Mouse (Mus musculus): ENCODE data around the gene Rgs6. TPM values are rescaled to one million over a fixed set of nuclear protein-coding genes. Genes with fewer than 3 reads are reported as not detected.
A peak's percentile ranks its signal among the peaks of the same experiment; 100 is the strongest.

The Rgs6 gene
- polyA plus RNA-seq, 1 experiment: 2.9 TPM

- H3K4me3 ChIP-seq (ENCODE audit: insufficient read depth, low read depth, low read length): no peak overlapping the region
- TF ChIP-seq CTCF (conservative IDR thresholded peaks at IDR 0.05; ENCODE audit: insufficient read depth, insufficient read length, low read depth, low read length): no peak
- no peak for TF ChIP-seq POLR2A (IDR thresholded peaks at IDR 0.05; ENCODE audit: low read depth, low read length)
- H3K27me3 ChIP-seq (replicated peaks; ENCODE audit: control insufficient read depth, insufficient read depth, low read length): no peaks in the 10 kb centered on the region
- no peak for DNase-seq
- H3K4me1 ChIP-seq (ENCODE audit: control insufficient read depth, insufficient read depth, low read length): no peaks in the 10 kb centered on the region
- no peak overlapping the region for H3K27ac ChIP-seq (ENCODE audit: insufficient read depth, low read depth, low read length)
- no peaks in the 10 kb centered on the region for H3K36me3 ChIP-seq (ENCODE audit: control insufficient read depth, insufficient read depth, low read length)
- 71% methylated on average over 7 of the region's 7 CpGs for WGBS
Observed at GRCm38 (mm10) chr12:82774576-82774975, 186.5 kb downstream of the Rgs6 start.

DNA sequence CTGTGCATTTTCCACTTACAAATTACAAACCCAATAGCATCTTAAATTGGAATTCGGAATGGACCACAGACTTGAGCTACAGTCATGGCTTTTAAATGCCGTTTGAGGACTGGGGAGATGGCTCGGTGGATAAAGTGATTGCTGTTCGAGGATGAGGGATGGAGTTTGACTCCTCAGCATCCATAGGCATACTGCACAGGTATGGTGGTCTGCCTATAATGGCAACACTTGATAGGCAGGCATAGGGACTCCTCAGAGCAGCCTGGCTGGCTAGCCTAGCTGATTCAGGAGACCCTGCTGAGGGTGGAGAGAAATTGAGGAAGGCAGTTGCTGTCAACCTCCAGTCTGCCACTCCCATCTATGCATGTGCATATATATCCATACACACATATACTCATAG, 188.6 kb downstream of the Rgs6 start:
- H3K4me3 ChIP-seq (ENCODE audit: insufficient read depth, low read depth, low read length): no peak overlapping the region
- H3K36me3 ChIP-seq (ENCODE audit: control insufficient read depth, insufficient read depth, low read length): no peaks in the 10 kb centered on the region
- no peak for DNase-seq
- no peaks in the 10 kb centered on the region for H3K27me3 ChIP-seq (replicated peaks; ENCODE audit: control insufficient read depth, insufficient read depth, low read length)
- WGBS: 90% methylated on average over 4 of the region's 4 CpGs
- no peak overlapping the region for H3K27ac ChIP-seq (ENCODE audit: insufficient read depth, low read depth, low read length)
- TF ChIP-seq POLR2A (IDR thresholded peaks at IDR 0.05; ENCODE audit: low read depth, low read length): no peak
- TF ChIP-seq CTCF (conservative IDR thresholded peaks at IDR 0.05; ENCODE audit: insufficient read depth, insufficient read length, low read depth, low read length): no peak
- H3K4me1 ChIP-seq (ENCODE audit: control insufficient read depth, insufficient read depth, low read length): no peaks in the 10 kb centered on the region

DNA sequence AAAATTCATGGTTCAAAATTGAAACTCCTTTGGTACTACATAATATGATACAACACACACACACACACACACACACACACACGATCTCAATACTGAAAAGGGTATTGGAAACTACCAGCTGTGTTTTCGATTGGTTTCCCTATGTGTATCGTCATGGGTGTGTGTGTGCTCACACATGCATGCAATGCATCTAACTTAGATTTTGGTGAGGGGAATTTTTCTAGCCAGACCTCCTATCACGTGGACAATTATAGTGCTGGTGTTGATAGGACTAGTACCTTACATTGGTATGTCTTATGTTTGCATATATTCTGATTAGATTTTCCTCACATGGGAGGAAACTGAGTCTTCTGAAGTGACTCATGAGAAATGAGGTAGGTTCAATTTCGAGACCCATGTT, 192.8 kb downstream of the Rgs6 start:
- TF ChIP-seq POLR2A (IDR thresholded peaks at IDR 0.05; ENCODE audit: low read depth, low read length): no peak
- TF ChIP-seq CTCF (conservative IDR thresholded peaks at IDR 0.05; ENCODE audit: insufficient read depth, insufficient read length, low read depth, low read length): no peak
- WGBS: 87% methylated on average over 5 of the region's 5 CpGs
- Histone ChIP-seq H3K27me3 (replicated peaks; ENCODE audit: control insufficient read depth, insufficient read depth, low read length) (no peaks in the 10 kb centered on the region), H3K27ac (ENCODE audit: insufficient read depth, low read depth, low read length) (no peak overlapping the region), H3K36me3 (ENCODE audit: control insufficient read depth, insufficient read depth, low read length) (no peaks in the 10 kb centered on the region), H3K4me1 (ENCODE audit: control insufficient read depth, insufficient read depth, low read length) (no peaks in the 10 kb centered on the region), H3K4me3 (ENCODE audit: insufficient read depth, low read depth, low read length) (no peak overlapping the region)
- DNase-seq: no peak

GRCm38 (mm10) chr12:82781414-82781813, 193.3 kb downstream of the Rgs6 start:
- TF ChIP-seq POLR2A (IDR thresholded peaks at IDR 0.05; ENCODE audit: low read depth, low read length) (no peak), CTCF (conservative IDR thresholded peaks at IDR 0.05; ENCODE audit: insufficient read depth, insufficient read length, low read depth, low read length) (no peak)
- peak; percentile 17 for DNase-seq
- 51% methylated on average over 5 of the region's 5 CpGs for WGBS

DNA sequence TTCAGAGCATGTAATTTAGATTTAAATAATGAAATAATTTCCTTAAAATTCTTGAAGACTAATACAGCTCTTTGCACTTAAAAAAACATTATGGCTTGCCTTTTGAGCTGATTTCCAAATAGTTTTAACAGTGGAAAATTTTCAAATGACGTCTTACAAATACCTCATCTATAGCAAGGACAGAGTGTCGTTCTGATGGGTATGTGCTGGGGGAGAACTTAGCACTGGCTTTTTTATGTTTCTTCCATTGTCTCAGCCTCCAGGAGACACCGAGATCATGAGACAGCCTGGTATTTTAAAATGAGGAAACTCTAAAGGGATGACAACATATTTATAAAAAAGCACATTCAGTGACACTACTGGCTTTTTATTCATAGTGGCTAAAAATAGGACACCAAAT, 204.0 kb downstream of the Rgs6 start:
- Histone ChIP-seq H3K36me3 (ENCODE audit: control insufficient read depth, insufficient read depth, low read length) (no peaks in the 10 kb centered on the region), H3K4me3 (ENCODE audit: insufficient read depth, low read depth, low read length) (no peak overlapping the region), H3K27me3 (replicated peaks; ENCODE audit: control insufficient read depth, insufficient read depth, low read length) (no peaks in the 10 kb centered on the region), H3K4me1 (ENCODE audit: control insufficient read depth, insufficient read depth, low read length) (no peaks in the 10 kb centered on the region), H3K27ac (ENCODE audit: insufficient read depth, low read depth, low read length) (no peak overlapping the region)
- TF ChIP-seq CTCF (conservative IDR thresholded peaks at IDR 0.05; ENCODE audit: insufficient read depth, insufficient read length, low read depth, low read length) (no peak), POLR2A (IDR thresholded peaks at IDR 0.05; ENCODE audit: low read depth, low read length) (no peak)
- WGBS: 81% methylated on average over 3 of the region's 3 CpGs
- no peak for DNase-seq

More at GRCm38 (mm10) chr12:82781414-82781813, 193.3 kb downstream of the Rgs6 start:
- Histone ChIP-seq H3K4me3 (ENCODE audit: insufficient read depth, low read depth, low read length) (no peak overlapping the region), H3K4me1 (ENCODE audit: control insufficient read depth, insufficient read depth, low read length) (no peaks in the 10 kb centered on the region), H3K36me3 (ENCODE audit: control insufficient read depth, insufficient read depth, low read length) (no peaks in the 10 kb centered on the region), H3K27ac (ENCODE audit: insufficient read depth, low read depth, low read length) (no peak overlapping the region), H3K27me3 (replicated peaks; ENCODE audit: control insufficient read depth, insufficient read depth, low read length) (no peaks in the 10 kb centered on the region)

DNA sequence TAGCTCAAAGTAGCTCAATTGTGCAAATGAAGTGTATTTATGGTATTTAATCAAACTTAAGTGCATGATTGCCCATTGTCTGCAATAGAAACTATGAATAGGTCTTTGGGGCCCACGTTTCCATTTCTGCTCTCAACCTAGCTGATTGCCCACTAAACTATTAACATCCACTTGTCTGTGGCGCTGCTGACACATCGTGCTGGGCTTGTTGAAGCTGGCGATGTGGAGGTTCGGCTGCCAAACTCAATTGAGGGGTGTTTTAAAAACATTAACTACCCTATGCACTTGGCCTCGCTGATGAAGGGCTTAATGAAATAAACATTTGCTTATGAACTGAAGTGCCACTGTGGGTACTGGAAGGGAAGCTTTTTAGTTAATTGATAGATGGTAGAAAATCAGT, 211.8 kb downstream of the Rgs6 start:
- 81% methylated on average over 6 of the region's 6 CpGs for WGBS

GRCm38 (mm10) chr12:82801736-82802135, 213.6 kb downstream of the Rgs6 start:
- Histone ChIP-seq H3K27me3 (replicated peaks; ENCODE audit: control insufficient read depth, insufficient read depth, low read length) (no peaks in the 10 kb centered on the region), H3K4me3 (ENCODE audit: insufficient read depth, low read depth, low read length) (no peak overlapping the region), H3K36me3 (ENCODE audit: control insufficient read depth, insufficient read depth, low read length) (no peaks in the 10 kb centered on the region), H3K4me1 (ENCODE audit: control insufficient read depth, insufficient read depth, low read length) (no peaks in the 10 kb centered on the region), H3K27ac (ENCODE audit: insufficient read depth, low read depth, low read length) (no peak overlapping the region)
- WGBS: 76% methylated on average over 6 of the region's 6 CpGs
- no peak for DNase-seq
- no peak for TF ChIP-seq POLR2A (IDR thresholded peaks at IDR 0.05; ENCODE audit: low read depth, low read length)
- no peak for TF ChIP-seq CTCF (conservative IDR thresholded peaks at IDR 0.05; ENCODE audit: insufficient read depth, insufficient read length, low read depth, low read length)

More for the DNA sequence above, 211.8 kb downstream of the Rgs6 start:
- Histone ChIP-seq H3K4me1 (ENCODE audit: control insufficient read depth, insufficient read depth, low read length) (no peaks in the 10 kb centered on the region), H3K27me3 (replicated peaks; ENCODE audit: control insufficient read depth, insufficient read depth, low read length) (no peaks in the 10 kb centered on the region), H3K36me3 (ENCODE audit: control insufficient read depth, insufficient read depth, low read length) (no peaks in the 10 kb centered on the region), H3K27ac (ENCODE audit: insufficient read depth, low read depth, low read length) (no peak overlapping the region), H3K4me3 (ENCODE audit: insufficient read depth, low read depth, low read length) (no peak overlapping the region)
- DNase-seq: no peak
- TF ChIP-seq POLR2A (IDR thresholded peaks at IDR 0.05; ENCODE audit: low read depth, low read length) (no peak), CTCF (conservative IDR thresholded peaks at IDR 0.05; ENCODE audit: insufficient read depth, insufficient read length, low read depth, low read length) (no peak)

DNA sequence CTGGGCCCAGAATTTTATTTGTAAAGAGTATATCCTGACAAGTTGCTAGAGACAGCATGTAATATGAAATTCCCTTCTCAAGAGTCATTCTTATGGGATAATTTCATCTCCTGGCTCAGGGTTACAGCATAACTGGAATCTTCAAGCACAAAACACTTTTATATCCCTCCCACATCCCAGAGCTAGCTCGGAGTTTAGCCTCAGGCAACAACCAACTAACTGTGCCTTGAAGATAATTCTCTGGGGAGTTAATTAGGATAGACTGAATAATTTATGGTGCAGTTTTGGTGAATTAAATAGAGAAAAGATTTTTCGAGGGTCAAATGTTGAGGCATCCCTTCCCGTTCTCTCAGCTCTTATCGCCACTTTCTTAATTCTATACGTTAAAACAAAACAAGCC, 214.6 kb downstream of the Rgs6 start:
- Histone ChIP-seq H3K4me1 (ENCODE audit: control insufficient read depth, insufficient read depth, low read length) (no peaks in the 10 kb centered on the region), H3K4me3 (ENCODE audit: insufficient read depth, low read depth, low read length) (no peak overlapping the region), H3K27ac (ENCODE audit: insufficient read depth, low read depth, low read length) (no peak overlapping the region), H3K27me3 (replicated peaks; ENCODE audit: control insufficient read depth, insufficient read depth, low read length) (no peaks in the 10 kb centered on the region), H3K36me3 (ENCODE audit: control insufficient read depth, insufficient read depth, low read length) (no peaks in the 10 kb centered on the region)
- no peak for DNase-seq
- TF ChIP-seq POLR2A (IDR thresholded peaks at IDR 0.05; ENCODE audit: low read depth, low read length) (no peak), CTCF (conservative IDR thresholded peaks at IDR 0.05; ENCODE audit: insufficient read depth, insufficient read length, low read depth, low read length) (no peak)
- 82% methylated on average over 5 of the region's 5 CpGs for WGBS

All from kidney, adult 2 months (tissue).